Mouse (Mus musculus): Measurements from ENCODE around the gene Carhsp1. TPM values are rescaled to one million over a fixed set of nuclear protein-coding genes. Genes with fewer than 3 reads are reported as not detected.

The Carhsp1 gene
- polyA plus RNA-seq, 1 experiment from 2014 or later = 97.1 TPM

DNA sequence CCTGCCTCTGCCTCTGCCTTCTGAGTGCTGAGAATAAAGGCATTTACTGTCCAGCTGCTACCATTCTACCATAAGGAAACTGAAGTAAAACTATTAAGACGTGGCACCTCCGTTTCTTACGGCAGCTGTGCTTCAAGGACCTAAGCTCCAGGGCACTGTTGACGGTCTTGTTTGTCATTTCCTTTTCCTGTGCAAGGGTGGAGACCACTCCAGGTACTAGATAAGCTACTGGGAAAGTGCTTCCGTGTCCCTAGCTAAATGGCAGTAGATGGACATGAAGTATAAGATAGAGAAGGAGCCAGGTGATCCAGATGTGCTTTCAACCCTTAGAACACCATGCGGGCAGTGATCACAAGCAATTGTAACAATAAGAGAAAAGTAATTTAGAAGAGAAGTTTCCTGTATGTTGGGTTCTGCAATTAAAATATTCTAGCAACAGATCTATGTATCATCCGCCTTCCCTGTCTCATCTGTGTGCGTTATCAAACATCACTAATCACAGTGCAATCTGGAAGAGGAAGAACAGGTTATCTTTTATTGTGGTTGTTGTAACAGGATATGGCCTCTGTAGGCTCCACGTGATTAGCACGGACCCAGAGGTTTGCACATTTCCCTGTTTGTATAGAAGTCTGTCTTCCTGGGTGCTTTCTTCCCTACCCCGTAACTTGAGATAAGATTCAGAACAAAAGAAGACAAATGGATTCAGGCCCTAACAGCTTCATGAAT is 32.3 kb downstream of the Carhsp1 start:
- Histone ChIP-seq H3K9ac (replicated peaks; ENCODE audit: low read depth) (no peak overlapping the region), H3K27me3 (replicated peaks; ENCODE audit: insufficient read depth, low read length) (no peaks in the 10 kb centered on the region), H3K27ac (ENCODE audit: low read length) (no peak overlapping the region), H3K4me1 (ENCODE audit: insufficient read depth, low read depth, low read length) (peaks cover 4% of the 10 kb centered on the region; the same call in 1 of the 2 replicates), H3K4me2 (replicated peaks; ENCODE audit: low read depth, low read length) (no peak overlapping the region), H3K9me3 (ENCODE audit: low read length) (no peaks in the 10 kb centered on the region), H3K36me3 (ENCODE audit: insufficient read depth, low read length) (no peaks in the 10 kb centered on the region), H3K4me3 (ENCODE audit: low read depth, low read length) (no peak overlapping the region)
- no peak for TF ChIP-seq CTCF (IDR thresholded peaks at IDR 0.05)
- no peak for TF ChIP-seq EP300 (IDR thresholded peaks at IDR 0.05)
- WGBS = 70% methylated on average over 11 of the region's 11 CpGs
- no peak for ATAC-seq
- no peak for DNase-seq (ENCODE audit: low spot score)

DNA sequence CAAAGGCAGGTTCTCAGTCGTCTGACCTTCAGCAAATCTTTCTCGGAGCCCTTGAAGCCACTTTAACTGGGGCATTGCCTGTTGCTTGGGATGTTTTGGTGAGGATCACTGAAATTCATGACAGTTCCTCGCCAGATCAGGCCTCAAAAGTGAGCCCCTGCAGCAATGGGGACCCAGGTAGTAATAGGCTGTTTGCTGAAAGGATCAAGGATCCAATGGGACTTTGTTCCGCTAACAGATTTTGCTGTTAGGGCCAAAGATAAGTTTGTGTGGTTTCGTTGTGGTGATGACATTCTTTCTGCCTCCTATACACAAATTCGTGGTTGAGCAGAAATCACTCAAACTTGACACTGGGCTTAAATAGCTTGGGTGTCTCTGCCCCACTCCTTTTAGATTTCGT is 33.8 kb downstream of the Carhsp1 start:
- Histone ChIP-seq H3K27me3 (replicated peaks; ENCODE audit: insufficient read depth, low read length) (no peaks in the 10 kb centered on the region), H3K4me1 (ENCODE audit: insufficient read depth, low read depth, low read length) (peaks cover 4% of the 10 kb centered on the region; the same call in 1 of the 2 replicates), H3K4me3 (ENCODE audit: low read depth, low read length) (peak overlapping the region; percentile 79), H3K27ac (ENCODE audit: low read length) (peak overlapping the region; percentile 91), H3K9ac (replicated peaks; ENCODE audit: low read depth) (peak overlapping the region; percentile 78), H3K4me2 (replicated peaks; ENCODE audit: low read depth, low read length) (peak overlapping the region; percentile 85), H3K9me3 (ENCODE audit: low read length) (no peaks in the 10 kb centered on the region), H3K36me3 (ENCODE audit: insufficient read depth, low read length) (no peaks in the 10 kb centered on the region)
- 21% methylated on average over 7 of the region's 7 CpGs for WGBS
- DNase-seq (ENCODE audit: low spot score) (no peak), ATAC-seq (no peak)
- no peak for TF ChIP-seq EP300 (IDR thresholded peaks at IDR 0.05)
- no peak for TF ChIP-seq CTCF (IDR thresholded peaks at IDR 0.05)

GRCm38 (mm10) chr16:8637217-8638051 is 34.5 kb downstream of the Carhsp1 start, which contains the start of the genes Pmm2 and Tmem186:
Gene Pmm2, plus strand, starts transcription at chr16:8637674.
Gene Tmem186, minus strand, starts transcription at chr16:8637712.
- peaks cover 4% of the 10 kb centered on the region; the same call in 1 of the 2 replicates for H3K4me1 ChIP-seq (ENCODE audit: insufficient read depth, low read depth, low read length)
- WGBS = under 1% methylated on average over 59 of the region's 59 CpGs
- H3K4me2 ChIP-seq (replicated peaks; ENCODE audit: low read depth, low read length) = peak within 1 kb of the TSS; percentile 85
- peak within 1 kb of the TSS; percentile 91 for H3K27ac ChIP-seq (ENCODE audit: low read length)
- peak within 1 kb of the TSS; percentile 79 for H3K4me3 ChIP-seq (ENCODE audit: low read depth, low read length)
- peak within 1 kb of the TSS; percentile 78 for H3K9ac ChIP-seq (replicated peaks; ENCODE audit: low read depth)
- no peaks in the 10 kb centered on the region for H3K9me3 ChIP-seq (ENCODE audit: low read length)
- peak; percentile 95 for ATAC-seq
- TF ChIP-seq EP300 (IDR thresholded peaks at IDR 0.05) = no peak
- TF ChIP-seq CTCF (IDR thresholded peaks at IDR 0.05) = peak; percentile 53
- DNase-seq (ENCODE audit: low spot score) = peak; percentile 97
- no peaks in the 10 kb centered on the region for H3K27me3 ChIP-seq (replicated peaks; ENCODE audit: insufficient read depth, low read length)
- H3K36me3 ChIP-seq (ENCODE audit: insufficient read depth, low read length) = no peaks in the 10 kb centered on the region

DNA sequence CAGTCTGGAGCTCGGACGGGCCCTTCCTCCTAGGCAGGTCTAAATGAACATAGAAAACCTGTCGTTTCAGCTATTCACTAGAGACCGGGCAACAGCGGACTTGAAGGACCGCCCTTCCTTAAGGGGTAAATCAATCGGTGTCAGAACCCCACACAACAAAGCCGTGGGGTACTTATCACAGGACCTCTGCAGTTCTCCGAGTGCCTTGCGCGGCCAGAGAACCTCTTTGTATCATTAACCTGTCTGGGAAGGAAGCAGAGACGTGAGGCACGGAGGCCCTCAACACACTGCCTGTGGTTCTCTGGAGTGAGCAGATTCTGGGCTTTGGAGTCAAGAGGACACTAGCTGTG is 35.1 kb downstream of the Carhsp1 start:
- peak overlapping the region; percentile 85 for H3K4me2 ChIP-seq (replicated peaks; ENCODE audit: low read depth, low read length)
- WGBS = under 1% methylated on average over 13 of the region's 13 CpGs
- no peak for DNase-seq (ENCODE audit: low spot score)
- no peaks in the 10 kb centered on the region for H3K9me3 ChIP-seq (ENCODE audit: low read length)
- H3K36me3 ChIP-seq (ENCODE audit: insufficient read depth, low read length) = no peaks in the 10 kb centered on the region
- H3K4me1 ChIP-seq (ENCODE audit: insufficient read depth, low read depth, low read length) = peaks cover 4% of the 10 kb centered on the region; the same call in 1 of the 2 replicates
- peak overlapping the region; percentile 91 for H3K27ac ChIP-seq (ENCODE audit: low read length)
- no peak for TF ChIP-seq CTCF (IDR thresholded peaks at IDR 0.05)
- TF ChIP-seq EP300 (IDR thresholded peaks at IDR 0.05) = no peak
- H3K9ac ChIP-seq (replicated peaks; ENCODE audit: low read depth) = peak overlapping the region; percentile 78
- H3K27me3 ChIP-seq (replicated peaks; ENCODE audit: insufficient read depth, low read length) = no peaks in the 10 kb centered on the region
- H3K4me3 ChIP-seq (ENCODE audit: low read depth, low read length) = peak overlapping the region; percentile 79
- peak; percentile 14 for ATAC-seq

DNA sequence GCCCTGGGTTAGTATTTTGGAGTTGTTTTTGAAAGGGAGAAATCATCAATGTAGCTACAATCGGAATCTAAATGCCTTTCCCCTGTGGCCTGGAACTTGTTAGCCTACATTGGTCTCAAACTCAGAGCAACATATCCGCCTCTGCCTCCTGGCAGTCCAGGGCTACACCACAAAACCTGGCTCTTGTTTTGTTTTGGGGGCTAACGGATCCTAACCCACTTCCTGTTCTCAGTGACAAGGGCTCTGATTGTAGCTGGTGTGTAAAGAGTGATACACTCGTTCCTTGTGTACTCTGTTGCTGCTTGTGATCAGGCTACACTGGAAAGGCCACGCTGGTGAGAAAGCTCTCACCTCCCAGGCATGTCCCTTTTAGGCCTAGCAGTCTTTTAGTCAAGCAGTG is 40.5 kb downstream of the Carhsp1 start:
- Histone ChIP-seq H3K9me3 (ENCODE audit: low read length) (no peaks in the 10 kb centered on the region), H3K9ac (replicated peaks; ENCODE audit: low read depth) (no peak overlapping the region), H3K36me3 (ENCODE audit: insufficient read depth, low read length) (no peaks in the 10 kb centered on the region), H3K27ac (ENCODE audit: low read length) (no peak overlapping the region), H3K27me3 (replicated peaks; ENCODE audit: insufficient read depth, low read length) (no peaks in the 10 kb centered on the region), H3K4me2 (replicated peaks; ENCODE audit: low read depth, low read length) (no peak overlapping the region), H3K4me3 (ENCODE audit: low read depth, low read length) (no peak overlapping the region), H3K4me1 (ENCODE audit: insufficient read depth, low read depth, low read length) (no peaks in the 10 kb centered on the region; the same call in 1 of the 2 replicates)
- ATAC-seq = no peak
- TF ChIP-seq EP300 (IDR thresholded peaks at IDR 0.05) = no peak
- TF ChIP-seq CTCF (IDR thresholded peaks at IDR 0.05) = no peak
- WGBS = 85% methylated on average over 5 of the region's 5 CpGs
- no peak for DNase-seq (ENCODE audit: low spot score)

DNA sequence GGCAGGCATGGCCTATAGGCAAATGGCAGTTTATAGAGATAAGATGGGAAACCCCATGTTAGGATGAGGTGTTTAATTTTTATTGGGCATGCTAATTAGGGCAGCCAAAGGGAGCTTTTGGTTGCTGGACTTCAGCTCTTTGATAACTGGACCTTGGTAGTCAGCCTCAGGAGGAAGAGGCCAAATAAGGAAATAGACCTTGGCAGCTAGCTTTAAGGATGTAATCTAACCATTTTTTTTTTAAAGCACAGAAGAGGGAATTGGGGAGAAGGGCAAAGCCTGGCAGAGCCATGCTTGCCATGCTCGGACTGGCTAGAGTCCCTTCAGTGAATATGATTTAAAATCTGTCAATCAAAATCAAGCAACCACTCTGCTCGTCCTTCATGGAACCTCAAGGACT is 41.5 kb downstream of the Carhsp1 start:
- no peaks in the 10 kb centered on the region for H3K4me1 ChIP-seq (ENCODE audit: insufficient read depth, low read depth, low read length)
- H3K4me3 ChIP-seq (ENCODE audit: low read depth, low read length) = no peak overlapping the region
- TF ChIP-seq CTCF (IDR thresholded peaks at IDR 0.05) = no peak
- TF ChIP-seq EP300 (IDR thresholded peaks at IDR 0.05) = no peak
- no peak overlapping the region for H3K27ac ChIP-seq (ENCODE audit: low read length)
- ATAC-seq = no peak
- 89% methylated on average over 2 of the region's 2 CpGs for WGBS
- no peak for DNase-seq (ENCODE audit: low spot score)
- no peak overlapping the region for H3K4me2 ChIP-seq (replicated peaks; ENCODE audit: low read depth, low read length)
- H3K36me3 ChIP-seq (ENCODE audit: insufficient read depth, low read length) = no peaks in the 10 kb centered on the region
- H3K9me3 ChIP-seq (ENCODE audit: low read length) = no peaks in the 10 kb centered on the region
- H3K27me3 ChIP-seq (replicated peaks; ENCODE audit: insufficient read depth, low read length) = no peaks in the 10 kb centered on the region
- no peak overlapping the region for H3K9ac ChIP-seq (replicated peaks; ENCODE audit: low read depth)
